Mouse (Mus musculus) midbrain, embryonic 16.5 days (tissue): ENCODE data around the gene Rbbp5. TPM values are rescaled to one million over a fixed set of nuclear protein-coding genes. Genes with fewer than 3 reads are reported as not detected.

Source experiments
- polyA plus RNA-seq: library from polyadenylated mRNA; unstranded; fragments of >200 nt; fragmentation: Nextera tagmentation; extraction: Ambion mirVana; gene quantifications from 2 replicates; pipeline ENCODE4 v1.2.1, GENCODE M21; 2015

Rbbp5 gene
- polyA plus RNA-seq, 1 experiment from 2014 or later, result 44.8 TPM

Other genes with a start within 250 kb of the Rbbp5 start
- 0.28 and 0.63 TPM in 2 replicates for gene Gm10188, start 247.6 kb upstream of the Rbbp5 start, polyA plus RNA-seq
- gene Klhdc8a, start 178.7 kb upstream of the Rbbp5 start, polyA plus RNA-seq, result 8.3 and 10.8 TPM in 2 replicates
- gene Nuak2, start 161.2 kb upstream of the Rbbp5 start, polyA plus RNA-seq, result 19.8 and 22.0 TPM in 2 replicates
- 33.3 and 38.1 TPM in 2 replicates for gene Tmcc2, start 86.1 kb upstream of the Rbbp5 start, polyA plus RNA-seq
- gene Dstyk, start 59.8 kb upstream of the Rbbp5 start, polyA plus RNA-seq, result 10.3 and 10.5 TPM in 2 replicates
- 0.81 and 1.3 TPM in 2 replicates for gene Tmem81, start 28.9 kb downstream of the Rbbp5 start, polyA plus RNA-seq
- gene Cntn2, start 65.9 kb downstream of the Rbbp5 start, polyA plus RNA-seq, result 28.2 and 34.6 TPM in 2 replicates